Mouse (Mus musculus): ENCODE data around the gene Ccdc57. TPM values are rescaled to one million over a fixed set of nuclear protein-coding genes. Genes with fewer than 3 reads are reported as not detected.

Ccdc57 gene
- polyA plus RNA-seq, 1 experiment from 2014 or later: 8.4 TPM

DNA sequence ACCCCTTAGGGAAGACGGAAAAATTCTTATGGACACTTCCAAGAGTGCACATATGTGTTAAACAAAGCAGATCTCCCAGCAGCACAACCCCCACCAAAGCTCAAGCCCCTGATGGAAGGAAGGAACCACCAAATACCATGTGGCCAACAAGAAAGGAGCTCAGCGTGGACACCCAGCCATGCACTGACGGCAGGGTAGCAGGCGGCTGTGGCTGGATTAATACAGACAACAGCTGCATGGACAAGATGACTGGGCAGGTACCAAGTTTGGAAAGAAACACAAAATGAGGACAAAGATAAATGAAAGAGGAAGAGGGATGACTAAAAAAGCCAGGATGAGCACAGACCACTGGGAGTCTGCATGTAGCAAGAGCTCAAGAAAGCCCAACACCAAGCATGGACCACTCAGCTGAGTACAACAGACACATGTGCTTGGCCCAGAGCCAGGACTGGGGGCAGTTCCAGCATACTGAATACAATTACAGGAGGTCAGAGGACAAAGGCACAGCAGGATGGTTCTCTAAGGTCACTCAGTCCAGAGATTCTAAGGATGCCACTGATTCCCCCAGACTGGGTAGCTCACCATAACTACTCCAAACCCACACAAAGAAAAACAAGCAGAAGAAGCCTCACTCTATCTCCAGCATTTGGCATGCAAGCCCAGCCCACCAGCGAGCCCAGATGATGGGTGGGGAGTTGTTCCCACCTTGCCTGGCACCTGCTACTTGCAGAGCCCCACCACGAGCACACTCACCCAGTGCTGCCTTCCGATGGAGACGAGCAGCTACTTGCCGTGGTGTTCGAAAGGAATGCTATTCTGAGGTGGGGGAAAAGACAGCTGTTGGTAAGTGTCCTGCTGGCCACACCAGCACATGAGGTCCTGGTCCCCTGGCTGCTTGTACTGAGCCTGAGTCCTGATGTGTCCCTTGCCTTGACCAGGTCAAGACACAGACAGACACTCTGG is 31.8 kb upstream of the Ccdc57 start:
- in situ Hi-C loops (cut with MboI; ENCODE audit: low pct_unique_long_range_greater_than_20kb): no loop called here
- no peak for TF ChIP-seq CTCF (IDR thresholded peaks at IDR 0.05)
- ChIA-PET POLR2A (interaction anchor here (0.6 kb wide), 1 partner anchor 114 kb away, joined by 3 read pairs; no protein-coding TSS in a partner anchor), CTCF (interaction anchor here (1.7 kb wide), 1 partner anchor 20 kb away, joined by 7 read pairs; no protein-coding TSS in a partner anchor)
- DNase-seq (ENCODE audit: low read depth, low spot score): no peak
- no peaks in the 10 kb centered on the region for H3K27me3 ChIP-seq
- ATAC-seq: no peak

DNA sequence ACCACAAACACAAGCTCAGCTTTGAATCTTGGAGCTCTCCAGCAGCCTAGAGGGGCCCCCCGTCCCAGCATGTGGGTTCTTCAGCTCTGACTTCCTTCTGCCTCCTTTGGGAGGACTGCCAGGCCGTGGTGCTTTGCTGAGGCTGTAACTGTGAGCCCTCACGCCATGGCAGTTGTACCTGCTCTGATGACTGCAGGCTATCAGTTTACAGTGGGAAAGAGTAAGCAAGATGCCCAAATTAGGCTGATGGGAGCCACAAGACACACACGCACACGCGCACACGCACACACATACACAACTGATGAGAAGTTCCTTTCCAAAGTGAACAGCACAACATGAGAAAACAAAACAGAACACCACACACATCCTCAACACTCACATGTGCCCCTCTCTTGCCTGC is 30.2 kb upstream of the Ccdc57 start:
- no peaks in the 10 kb centered on the region for H3K27me3 ChIP-seq
- ATAC-seq: no peak
- POLR2A ChIA-PET: interaction anchor here (1.3 kb wide), 1 partner anchor 9 kb away, joined by 3 read pairs; no protein-coding TSS in a partner anchor
- CTCF ChIA-PET: interaction anchor here (1.1 to 1.7 kb wide), 2 partner anchors 9 to 22 kb away, joined by 3 to 7 read pairs; no protein-coding TSS in a partner anchor
- in situ Hi-C loops (cut with MboI; ENCODE audit: low pct_unique_long_range_greater_than_20kb): no loop called here
- DNase-seq (ENCODE audit: low read depth, low spot score): no peak
- TF ChIP-seq CTCF (IDR thresholded peaks at IDR 0.05): no peak

DNA sequence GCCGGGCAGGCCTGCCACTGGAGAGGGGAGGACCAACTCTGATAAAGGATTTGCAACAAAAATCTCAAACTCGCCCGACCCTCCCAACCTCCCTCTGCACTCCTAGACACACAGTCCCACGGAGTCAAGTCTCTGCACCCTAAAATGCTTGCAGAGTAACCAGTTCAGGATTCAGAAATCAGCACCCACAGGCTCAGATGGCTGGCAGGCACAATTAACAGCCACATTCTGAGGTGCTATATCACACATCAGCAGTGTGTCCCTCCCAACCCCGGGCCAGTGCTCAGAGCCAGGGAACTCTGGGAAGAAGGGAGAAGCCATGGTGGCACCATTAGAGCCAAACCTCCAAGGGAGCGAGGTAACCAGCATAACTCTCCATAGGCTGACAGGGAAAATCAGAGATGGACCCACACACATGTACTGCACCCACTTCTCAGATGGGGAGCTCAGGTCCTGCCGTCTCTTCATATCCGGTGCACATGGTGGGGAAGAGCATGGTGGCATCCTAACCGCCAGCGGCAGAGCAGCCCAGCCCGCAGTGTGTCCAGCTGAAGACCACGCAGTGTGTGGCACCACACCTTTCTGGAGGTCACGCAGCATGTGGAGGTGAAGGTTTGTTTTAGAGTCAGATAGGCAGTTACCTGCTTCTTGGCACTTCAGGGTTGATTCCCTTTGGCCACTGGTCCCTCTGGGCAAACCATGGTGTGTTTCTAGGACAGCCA is 29.5 kb upstream of the Ccdc57 start:
- in situ Hi-C loops (cut with MboI; ENCODE audit: low pct_unique_long_range_greater_than_20kb): no loop called here
- ChIA-PET CTCF (interaction anchor here (1.1 kb wide), 1 partner anchor 9 kb away, joined by 3 read pairs; no protein-coding TSS in a partner anchor), POLR2A (interaction anchor here (1.3 kb wide), 1 partner anchor 8 kb away, joined by 3 read pairs; no protein-coding TSS in a partner anchor)
- ATAC-seq (no peak), DNase-seq (ENCODE audit: low read depth, low spot score) (no peak)
- no peaks in the 10 kb centered on the region for H3K27me3 ChIP-seq
- no peak for TF ChIP-seq CTCF (IDR thresholded peaks at IDR 0.05)

DNA sequence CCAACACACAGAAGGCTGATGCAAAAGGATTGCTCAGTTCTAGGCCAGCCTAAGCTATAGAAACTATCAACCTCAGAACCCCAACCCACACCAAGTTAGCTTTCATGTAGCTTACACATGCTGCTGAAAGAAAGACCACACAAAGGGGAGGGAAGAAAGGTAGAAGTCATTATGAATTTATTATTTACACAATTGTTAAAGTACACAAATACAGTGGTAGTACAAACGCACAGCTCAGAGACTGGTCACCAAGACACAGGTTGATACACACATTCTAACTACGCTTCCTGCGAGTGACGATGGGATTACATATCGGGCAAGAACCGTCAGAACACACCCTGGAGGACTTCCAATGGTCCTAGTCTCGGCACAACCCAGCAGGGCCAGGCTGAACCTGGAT is 28.9 kb upstream of the Ccdc57 start:
- ChIA-PET CTCF (interaction anchor here (0.8 to 1.3 kb wide), 2 partner anchors 16 to 18 kb away, joined by 4 read pairs; no protein-coding TSS in a partner anchor), POLR2A (interaction anchor here (1.2 kb wide), 1 partner anchor 11 kb away, joined by 3 read pairs; no protein-coding TSS in a partner anchor)
- ATAC-seq: no peak
- in situ Hi-C loops (cut with MboI; ENCODE audit: low pct_unique_long_range_greater_than_20kb): no loop called here
- no peak for TF ChIP-seq CTCF (IDR thresholded peaks at IDR 0.05)
- DNase-seq (ENCODE audit: low read depth, low spot score): no peak
- no peaks in the 10 kb centered on the region for H3K27me3 ChIP-seq

DNA sequence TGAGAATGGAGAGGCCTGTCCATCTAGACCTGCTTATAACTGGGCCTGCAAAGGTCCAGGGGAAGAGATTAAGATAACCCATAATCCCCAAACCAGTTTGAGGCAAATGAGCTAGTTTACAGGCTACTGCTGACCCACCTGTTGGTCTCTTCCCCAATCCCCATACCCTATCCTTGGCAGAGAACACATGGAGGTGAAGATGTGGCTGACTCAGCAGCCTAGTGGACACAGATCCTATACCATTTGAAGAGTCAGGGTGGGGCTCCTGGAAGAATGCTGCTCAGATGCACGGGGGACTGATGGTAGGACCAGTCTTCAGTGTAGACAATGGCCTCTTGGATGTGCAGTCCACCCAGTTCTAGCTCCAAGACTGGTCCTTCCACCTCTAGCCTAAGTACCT is 27.6 kb upstream of the Ccdc57 start:
- no peaks in the 10 kb centered on the region for H3K27me3 ChIP-seq
- ChIA-PET CTCF (interaction anchor here (1.3 kb wide), 1 partner anchor 20 kb away, joined by 4 read pairs; no protein-coding TSS in a partner anchor), POLR2A (interaction anchor here (1.2 to 1.4 kb wide), 2 partner anchors 12 to 27 kb away, joined by 3 read pairs; partner anchors contain the start of gene Ccdc57)
- in situ Hi-C loops (cut with MboI; ENCODE audit: low pct_unique_long_range_greater_than_20kb): no loop called here
- DNase-seq (ENCODE audit: low read depth, low spot score) (no peak), ATAC-seq (no peak)
- TF ChIP-seq CTCF (IDR thresholded peaks at IDR 0.05): no peak

DNA sequence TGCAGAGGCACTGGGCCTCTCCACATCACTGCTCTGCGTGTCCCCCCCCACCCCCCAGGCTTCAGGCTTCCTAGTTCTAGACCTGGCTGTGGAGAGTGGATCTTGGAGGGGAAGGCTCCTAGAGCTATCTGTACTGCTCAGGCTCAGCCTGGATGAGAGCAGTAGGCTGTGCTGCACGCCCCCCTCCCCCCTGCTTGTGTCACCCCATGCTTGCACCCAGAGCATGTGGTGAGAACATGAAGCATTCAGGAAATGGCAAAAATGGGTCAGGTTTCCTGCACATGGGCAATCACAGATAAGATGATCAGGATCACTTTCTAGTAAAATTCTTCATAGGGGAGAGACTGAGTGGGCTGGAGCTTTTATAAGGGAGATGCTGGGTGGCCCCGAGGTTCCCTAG is 26.9 kb upstream of the Ccdc57 start:
- in situ Hi-C loops (cut with MboI; ENCODE audit: low pct_unique_long_range_greater_than_20kb): no loop called here
- H3K27me3 ChIP-seq: no peaks in the 10 kb centered on the region
- ChIA-PET POLR2A (interaction anchor here (1.3 to 1.4 kb wide), 2 partner anchors 22 to 27 kb away, joined by 3 read pairs; partner anchors contain the start of gene Ccdc57), CTCF (no interaction called here)
- DNase-seq (ENCODE audit: low read depth, low spot score) (no peak), ATAC-seq (no peak)
- TF ChIP-seq CTCF (IDR thresholded peaks at IDR 0.05): no peak

DNA sequence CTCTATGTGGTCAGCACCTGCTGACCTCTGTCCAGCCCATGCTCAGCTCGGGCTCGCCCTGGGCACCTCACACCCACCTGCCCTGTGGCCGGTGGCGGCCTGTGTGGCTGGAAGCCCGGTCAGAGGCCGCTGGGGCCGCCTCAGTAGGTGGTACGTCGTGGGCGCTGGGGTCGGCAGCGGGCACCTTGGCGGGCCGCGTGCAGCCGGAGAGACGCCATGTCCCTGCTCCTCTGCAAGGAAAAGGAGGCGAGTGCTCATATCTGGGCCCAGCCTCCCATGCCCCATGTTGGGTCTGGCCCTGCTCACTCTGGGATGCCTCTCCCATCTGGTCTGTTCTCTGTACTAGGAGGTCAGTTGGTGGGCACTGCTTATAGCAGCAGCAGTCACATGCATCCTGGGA is 26.4 kb upstream of the Ccdc57 start:
- no peak for ATAC-seq
- no peaks in the 10 kb centered on the region for H3K27me3 ChIP-seq
- CTCF ChIA-PET: no interaction called here
- no peak for DNase-seq (ENCODE audit: low read depth, low spot score)
- POLR2A ChIA-PET: interaction anchor here (1.3 kb wide), 1 partner anchor 23 kb away, joined by 3 read pairs; no protein-coding TSS in a partner anchor
- no peak for TF ChIP-seq CTCF (IDR thresholded peaks at IDR 0.05)
- in situ Hi-C loops (cut with MboI; ENCODE audit: low pct_unique_long_range_greater_than_20kb): no loop called here

DNA sequence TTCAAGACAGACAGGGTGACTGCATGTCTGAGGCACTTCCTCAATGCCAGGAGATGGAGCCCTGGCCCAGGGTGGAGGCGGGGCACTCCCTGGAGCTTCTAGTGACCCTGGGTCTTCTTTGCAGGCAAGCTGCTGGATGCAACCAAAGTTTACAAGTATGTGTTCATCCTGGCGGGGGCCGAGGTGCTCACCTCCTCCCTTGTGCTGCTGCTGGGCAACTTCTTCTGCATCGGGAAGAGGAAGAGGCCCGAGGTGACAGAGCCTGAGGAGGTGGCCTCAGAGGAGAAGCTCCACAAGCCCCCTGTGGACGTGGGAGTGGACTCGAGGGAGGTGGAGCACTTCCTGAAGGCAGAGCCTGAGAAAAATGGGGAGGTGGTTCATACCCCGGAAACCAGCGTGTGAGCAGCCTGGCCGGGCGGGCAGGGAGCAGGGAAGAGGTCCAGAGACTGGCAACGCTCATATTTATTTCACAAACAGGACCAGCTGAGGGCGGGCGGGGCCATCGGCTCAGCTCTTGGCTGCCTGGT is 25.1 kb upstream of the Ccdc57 start:
- in situ Hi-C loops (cut with MboI; ENCODE audit: low pct_unique_long_range_greater_than_20kb): no loop called here
- POLR2A ChIA-PET: no interaction called here

DNA sequence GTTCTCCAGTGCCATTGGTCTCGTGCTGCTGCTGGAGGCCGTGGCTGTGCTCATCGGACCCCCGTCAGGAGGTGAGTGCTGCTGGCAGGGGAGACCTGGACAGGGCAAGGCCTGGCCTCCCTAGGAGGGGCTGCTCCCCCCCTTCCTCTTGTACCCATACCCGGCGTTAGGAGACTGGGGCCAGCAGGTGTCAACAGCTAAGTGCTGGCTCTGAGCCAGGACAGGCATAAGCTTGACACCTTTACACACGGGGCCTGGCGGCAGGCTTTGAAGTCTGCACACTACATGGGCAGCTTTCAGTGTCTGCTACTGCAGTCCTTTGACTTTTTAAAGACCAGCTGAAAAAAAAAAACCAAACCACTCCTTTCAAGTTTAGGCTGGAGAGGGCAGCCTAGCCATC is 24.4 kb upstream of the Ccdc57 start:
- no peak for TF ChIP-seq CTCF (IDR thresholded peaks at IDR 0.05)
- ChIA-PET CTCF (no interaction called here), POLR2A (no interaction called here)
- DNase-seq (ENCODE audit: low read depth, low spot score) (no peak), ATAC-seq (no peak)
- H3K27me3 ChIP-seq: no peaks in the 10 kb centered on the region
- in situ Hi-C loops (cut with MboI; ENCODE audit: low pct_unique_long_range_greater_than_20kb): no loop called here

More for the DNA sequence above, 25.1 kb upstream of the Ccdc57 start:
- CTCF ChIA-PET: no interaction called here
- DNase-seq (ENCODE audit: low read depth, low spot score): no peak
- no peak for TF ChIP-seq CTCF (IDR thresholded peaks at IDR 0.05)
- ATAC-seq: no peak
- H3K27me3 ChIP-seq: no peaks in the 10 kb centered on the region

DNA sequence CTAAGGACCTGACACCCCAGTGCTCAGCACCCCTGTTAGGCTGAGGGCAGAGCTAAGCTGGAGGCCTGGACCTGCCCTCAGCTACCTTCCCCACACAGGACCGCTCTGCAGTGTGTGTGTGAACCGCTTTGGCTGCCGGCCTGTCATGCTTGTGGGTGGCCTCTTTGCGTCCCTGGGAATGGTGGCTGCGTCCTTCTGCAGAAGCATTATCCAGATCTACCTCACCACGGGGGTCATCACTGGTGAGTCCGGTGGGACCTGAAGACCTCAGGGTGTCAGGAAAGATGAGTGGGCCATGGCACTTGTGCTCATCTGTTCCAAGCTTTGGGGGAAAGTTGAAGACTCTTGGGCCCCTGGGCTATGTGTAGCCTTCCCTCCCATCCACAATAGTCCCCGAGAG is 23.0 kb upstream of the Ccdc57 start:
- no peaks in the 10 kb centered on the region for H3K27me3 ChIP-seq
- TF ChIP-seq CTCF (IDR thresholded peaks at IDR 0.05): no peak
- ATAC-seq: no peak
- POLR2A ChIA-PET: no interaction called here
- CTCF ChIA-PET: no interaction called here
- no peak for DNase-seq (ENCODE audit: low read depth, low spot score)
- in situ Hi-C loops (cut with MboI; ENCODE audit: low pct_unique_long_range_greater_than_20kb): no loop called here
